Mouse (Mus musculus): ENCODE data around the gene Gli1. TPM values are rescaled to one million over a fixed set of nuclear protein-coding genes. Genes with fewer than 3 reads are reported as not detected.
A peak's percentile ranks its signal among the peaks of the same experiment; 100 is the strongest.

Gli1 gene
- polyA plus RNA-seq, 1 experiment: 10.4 TPM

GRCm38 (mm10) chr10:127353909-127354895 lies 12.4 kb upstream of the Gli1 start, which contains the start of gene Inhbe:
Gene Inhbe, minus strand, starts transcription at chr10:127354411.
- Histone ChIP-seq H3K27ac (ENCODE audit: insufficient read depth, low read depth, low read length) (no peak within 1 kb of the TSS), H3K27me3 (ENCODE audit: control insufficient read depth, insufficient read depth, low read length) (no peaks in the 10 kb centered on the region), H3K4me1 (ENCODE audit: control insufficient read depth, insufficient read depth, insufficient read length, low read length) (peaks cover 7% of the 10 kb centered on the region), H3K36me3 (ENCODE audit: control insufficient read depth, insufficient read depth, low read length) (no peaks in the 10 kb centered on the region), H3K4me3 (ENCODE audit: low read depth, low read length) (no peak within 1 kb of the TSS)
- WGBS: 78% methylated on average over 18 of the region's 18 CpGs
- no peak for TF ChIP-seq POLR2A (IDR thresholded peaks at IDR 0.05; ENCODE audit: low read depth, low read length)

- TF ChIP-seq CTCF (IDR thresholded peaks at IDR 0.05; ENCODE audit: extremely low read depth, insufficient read length, insufficient replicate concordance, low read depth, low read length) (no peak), POLR2A (IDR thresholded peaks at IDR 0.05; ENCODE audit: low read depth, low read length) (no peak)
- no peak overlapping the region for H3K4me3 ChIP-seq (ENCODE audit: low read depth, low read length)
- H3K27ac ChIP-seq (ENCODE audit: insufficient read depth, low read depth, low read length): no peak overlapping the region
- H3K4me1 ChIP-seq (ENCODE audit: control insufficient read depth, insufficient read depth, insufficient read length, low read length): peaks cover 7% of the 10 kb centered on the region
- 88% methylated on average over 11 of the region's 11 CpGs for WGBS
- H3K36me3 ChIP-seq (ENCODE audit: control insufficient read depth, insufficient read depth, low read length): no peaks in the 10 kb centered on the region
- no peaks in the 10 kb centered on the region for H3K27me3 ChIP-seq (ENCODE audit: control insufficient read depth, insufficient read depth, low read length)
Measured at GRCm38 (mm10) chr10:127352766-127353165, 11.0 kb upstream of the Gli1 start.

- Histone ChIP-seq H3K27me3 (ENCODE audit: control insufficient read depth, insufficient read depth, low read length) (no peaks in the 10 kb centered on the region), H3K27ac (ENCODE audit: insufficient read depth, low read depth, low read length) (no peak overlapping the region), H3K4me3 (ENCODE audit: low read depth, low read length) (no peak overlapping the region), H3K36me3 (ENCODE audit: control insufficient read depth, insufficient read depth, low read length) (no peaks in the 10 kb centered on the region), H3K4me1 (ENCODE audit: control insufficient read depth, insufficient read depth, insufficient read length, low read length) (peaks cover 7% of the 10 kb centered on the region)
- 54% methylated on average over 9 of the region's 9 CpGs for WGBS
- TF ChIP-seq POLR2A (IDR thresholded peaks at IDR 0.05; ENCODE audit: low read depth, low read length) (no peak), CTCF (IDR thresholded peaks at IDR 0.05; ENCODE audit: extremely low read depth, insufficient read length, insufficient replicate concordance, low read depth, low read length) (no peak)
Measured at GRCm38 (mm10) chr10:127352187-127352586, 10.4 kb upstream of the Gli1 start.

GRCm38 (mm10) chr10:127351719-127352118 lies 9.9 kb upstream of the Gli1 start:
- Histone ChIP-seq H3K4me1 (ENCODE audit: control insufficient read depth, insufficient read depth, insufficient read length, low read length) (peaks cover 7% of the 10 kb centered on the region), H3K4me3 (ENCODE audit: low read depth, low read length) (no peak overlapping the region), H3K27ac (ENCODE audit: insufficient read depth, low read depth, low read length) (no peak overlapping the region), H3K27me3 (ENCODE audit: control insufficient read depth, insufficient read depth, low read length) (no peaks in the 10 kb centered on the region), H3K36me3 (ENCODE audit: control insufficient read depth, insufficient read depth, low read length) (no peaks in the 10 kb centered on the region)
- TF ChIP-seq CTCF (IDR thresholded peaks at IDR 0.05; ENCODE audit: extremely low read depth, insufficient read length, insufficient replicate concordance, low read depth, low read length): no peak
- no peak for TF ChIP-seq POLR2A (IDR thresholded peaks at IDR 0.05; ENCODE audit: low read depth, low read length)
- WGBS: 73% methylated on average over 8 of the region's 8 CpGs

GRCm38 (mm10) chr10:127351285-127351595 lies 9.5 kb upstream of the Gli1 start:
- Histone ChIP-seq H3K27me3 (ENCODE audit: control insufficient read depth, insufficient read depth, low read length) (no peaks in the 10 kb centered on the region), H3K27ac (ENCODE audit: insufficient read depth, low read depth, low read length) (no peak overlapping the region), H3K4me3 (ENCODE audit: low read depth, low read length) (no peak overlapping the region), H3K4me1 (ENCODE audit: control insufficient read depth, insufficient read depth, insufficient read length, low read length) (peaks cover 7% of the 10 kb centered on the region), H3K36me3 (ENCODE audit: control insufficient read depth, insufficient read depth, low read length) (no peaks in the 10 kb centered on the region)
- TF ChIP-seq CTCF (IDR thresholded peaks at IDR 0.05; ENCODE audit: extremely low read depth, insufficient read length, insufficient replicate concordance, low read depth, low read length) (no peak), POLR2A (IDR thresholded peaks at IDR 0.05; ENCODE audit: low read depth, low read length) (no peak)
- WGBS: 87% methylated on average over 8 of the region's 8 CpGs

GRCm38 (mm10) chr10:127350594-127351284 lies 9.0 kb upstream of the Gli1 start:
- TF ChIP-seq POLR2A (IDR thresholded peaks at IDR 0.05; ENCODE audit: low read depth, low read length) (no peak), CTCF (IDR thresholded peaks at IDR 0.05; ENCODE audit: extremely low read depth, insufficient read length, insufficient replicate concordance, low read depth, low read length) (peak; percentile 86)
- Histone ChIP-seq H3K27ac (ENCODE audit: insufficient read depth, low read depth, low read length) (no peak overlapping the region), H3K4me3 (ENCODE audit: low read depth, low read length) (peak overlapping the region; percentile 18; the same call in 1 of the 2 replicates)

GRCm38 (mm10) chr10:127349810-127350209 lies 8.0 kb upstream of the Gli1 start:
- Histone ChIP-seq H3K27ac (ENCODE audit: insufficient read depth, low read depth, low read length) (no peak overlapping the region), H3K36me3 (ENCODE audit: control insufficient read depth, insufficient read depth, low read length) (no peaks in the 10 kb centered on the region), H3K4me3 (ENCODE audit: low read depth, low read length) (no peak overlapping the region), H3K27me3 (ENCODE audit: control insufficient read depth, insufficient read depth, low read length) (no peaks in the 10 kb centered on the region), H3K4me1 (ENCODE audit: control insufficient read depth, insufficient read depth, insufficient read length, low read length) (peaks cover 7% of the 10 kb centered on the region)
- WGBS: 67% methylated on average over 8 of the region's 8 CpGs
- TF ChIP-seq CTCF (IDR thresholded peaks at IDR 0.05; ENCODE audit: extremely low read depth, insufficient read length, insufficient replicate concordance, low read depth, low read length): no peak
- no peak for TF ChIP-seq POLR2A (IDR thresholded peaks at IDR 0.05; ENCODE audit: low read depth, low read length)

More at GRCm38 (mm10) chr10:127350594-127351284, 9.0 kb upstream of the Gli1 start:
- WGBS: 12% methylated on average over 24 of the region's 24 CpGs
- H3K36me3 ChIP-seq (ENCODE audit: control insufficient read depth, insufficient read depth, low read length): no peaks in the 10 kb centered on the region
- H3K4me1 ChIP-seq (ENCODE audit: control insufficient read depth, insufficient read depth, insufficient read length, low read length): peaks cover 7% of the 10 kb centered on the region
- no peaks in the 10 kb centered on the region for H3K27me3 ChIP-seq (ENCODE audit: control insufficient read depth, insufficient read depth, low read length)

Measured in small intestine, adult 2 months (tissue).